In the genomic region with DNA sequence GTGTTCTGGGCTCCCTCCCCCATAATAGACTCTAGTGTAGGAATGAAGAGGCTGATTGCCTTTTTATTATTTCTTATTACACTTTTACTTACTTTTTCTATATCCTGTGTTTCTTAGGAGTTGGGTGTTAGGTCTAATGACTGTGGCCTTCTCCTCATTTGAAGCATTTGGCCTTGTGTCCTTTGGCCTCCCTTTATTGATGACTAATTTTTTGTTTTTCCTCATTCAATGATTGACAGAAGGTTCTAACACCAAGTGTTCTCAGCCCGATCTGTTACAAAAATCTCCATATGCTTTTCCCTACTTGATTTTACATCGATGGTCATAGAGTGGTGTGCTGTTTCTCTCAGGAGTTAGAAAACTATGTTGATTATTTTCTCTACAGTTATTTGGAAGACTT, we compare ENCODE assay signal across 21 mouse cellular contexts.
"Had no signal": no experiment of that assay in that cellular context is flagged by ENCODE, and none has a peak within 500 bp of the region (broad histone marks: within the 10 kb centered on the region; RNA-seq: fewer than 3 reads in every experiment).

No protein-coding gene starts in this region.

- H3K27me3 ChIP-seq: heart, embryonic 13.5 days; heart, embryonic 15.5 days; hindbrain, embryonic 13.5 days; hindbrain, embryonic 15.5 days; limb, embryonic 13.5 days; limb, embryonic 15.5 days; liver, embryonic 13.5 days; liver, embryonic 15.5 days had no signal

- H3K9me3 ChIP-seq: heart, embryonic 13.5 days; heart, embryonic 15.5 days; hindbrain, embryonic 13.5 days; hindbrain, embryonic 15.5 days; limb, embryonic 13.5 days; limb, embryonic 15.5 days; liver, embryonic 13.5 days; liver, embryonic 15.5 days had no signal

- H3K4me3 ChIP-seq: gastrocnemius, adult 2 months; heart, embryonic 13.5 days; heart, embryonic 15.5 days; hindbrain, embryonic 13.5 days; hindbrain, embryonic 15.5 days; limb, embryonic 13.5 days; limb, embryonic 15.5 days; liver, embryonic 13.5 days; liver, embryonic 15.5 days had no signal

- H3K9ac ChIP-seq: heart, embryonic 13.5 days; heart, embryonic 15.5 days; hindbrain, embryonic 13.5 days; hindbrain, embryonic 15.5 days; limb, embryonic 13.5 days; limb, embryonic 15.5 days; liver, embryonic 13.5 days; liver, embryonic 15.5 days had no signal

- H3K27ac ChIP-seq: gastrocnemius, adult 2 months; heart, embryonic 13.5 days; heart, embryonic 15.5 days; hindbrain, embryonic 13.5 days; hindbrain, embryonic 15.5 days; hindbrain, postnatal 0 days; limb, embryonic 13.5 days; limb, embryonic 15.5 days; liver, embryonic 13.5 days; liver, embryonic 15.5 days had no signal

- H3K36me3 ChIP-seq: heart, embryonic 13.5 days; heart, embryonic 15.5 days; hindbrain, embryonic 13.5 days; hindbrain, embryonic 15.5 days; limb, embryonic 13.5 days; limb, embryonic 15.5 days; liver, embryonic 13.5 days; liver, embryonic 15.5 days had no signal

- H3K4me1 ChIP-seq: heart, embryonic 15.5 days; hindbrain, embryonic 15.5 days; limb, embryonic 15.5 days; liver, embryonic 13.5 days; liver, embryonic 15.5 days had no signal

- DNase-seq: gastrocnemius, adult 2 months; gastrocnemius, postnatal 10 days; gastrocnemius, postnatal 25 days; heart, adult 18-20 months; heart, postnatal 14 days; heart, postnatal 36 days; kidney, adult 11 months; kidney, adult 8-10 months; kidney, postnatal 10 days; kidney, postnatal 25 days; layer of hippocampus, postnatal 36 days; left cerebral cortex, postnatal 4 days; liver, embryonic 13.5 days had no signal
